Mouse (Mus musculus) ovary, adult 10 weeks (tissue): ENCODE results near the gene Cyp2b13. TPM values are rescaled to one million over a fixed set of nuclear protein-coding genes. Genes with fewer than 3 reads are reported as not detected.

Experiments
- polyA plus RNA-seq: library from polyadenylated mRNA; stranded (reverse); fragments of 350-450 nt; fragmentation: Illumina TruSeq; extraction: RNeasy Lipid Tissue Mini Kit (QIAGEN cat#74804); gene quantifications from one replicate; pipeline ENCODE4 v1.2.3, GENCODE M21; 2014

The Cyp2b13 gene
- not detected for polyA plus RNA-seq

GRCm38 (mm10) chr7:26061197-26061596 is at the start of gene Cyp2b13:
Gene Cyp2b13, plus strand, starts transcription at chr7:26061497.

Other genes starting within 250 kb of the Cyp2b13 start
- gene Cyp2s1, start 244.6 kb upstream of the Cyp2b13 start, polyA plus RNA-seq: 3.5 TPM
- 0.54 TPM for gene Cyp2b10, start 163.9 kb upstream of the Cyp2b13 start, polyA plus RNA-seq
- not detected for gene Cyp2b9, start 111.9 kb downstream of the Cyp2b13 start, polyA plus RNA-seq
- gene Vmn1r184, start 198.8 kb downstream of the Cyp2b13 start, polyA plus RNA-seq: not detected
- gene Cyp2a4, start 245.7 kb downstream of the Cyp2b13 start, polyA plus RNA-seq: not detected